ENCODE assay signal across 22 mouse cellular contexts in the genomic region with DNA sequence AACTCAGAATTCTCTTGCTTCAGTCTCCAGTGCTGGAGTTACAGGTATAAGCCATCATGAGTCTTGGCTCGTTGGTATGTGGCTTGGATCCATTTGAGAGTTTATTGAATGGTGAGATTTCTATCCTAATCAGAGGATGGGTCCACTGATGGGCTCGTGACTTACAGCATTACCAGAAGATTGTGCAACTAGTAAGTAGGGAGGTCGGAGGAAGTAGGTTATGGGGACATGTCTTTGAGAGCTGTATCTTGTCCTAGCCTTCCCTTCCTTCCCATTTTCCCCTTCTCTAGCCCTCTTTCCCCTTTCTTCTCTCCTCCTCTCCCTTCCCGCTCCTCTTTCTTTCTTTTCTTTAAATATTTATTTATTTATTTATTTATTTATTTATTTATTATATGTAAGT.
"Had no signal": no experiment of that assay in that cellular context is flagged by ENCODE, and none has a peak within 500 bp of the region (broad histone marks: within the 10 kb centered on the region; RNA-seq: fewer than 3 reads in every experiment).

No protein-coding gene starts in this region.

- H3K9ac ChIP-seq: heart, embryonic 12.5 days; hindbrain, embryonic 12.5 days; hindbrain, embryonic 14.5 days; intestine, embryonic 15.5 days; kidney, embryonic 15.5 days; limb, embryonic 12.5 days; liver, embryonic 13.5 days had no signal

- H3K4me1 ChIP-seq: hindbrain, embryonic 10.5 days; hindbrain, embryonic 12.5 days; kidney, embryonic 15.5 days; limb, embryonic 10.5 days; limb, embryonic 12.5 days; liver, embryonic 13.5 days had no signal

- ATAC-seq: forebrain, embryonic 16.5 days; hindbrain, embryonic 16.5 days; inflammation-experienced regulatory T-cells, adult 6 months; intestine, embryonic 15.5 days had no signal

- H3K4me2 ChIP-seq: heart, embryonic 12.5 days; hindbrain, embryonic 12.5 days; hindbrain, embryonic 14.5 days; intestine, embryonic 15.5 days; kidney, embryonic 15.5 days; limb, embryonic 12.5 days; liver, embryonic 11.5 days; liver, embryonic 13.5 days had no signal

- H3K27me3 ChIP-seq: heart, embryonic 12.5 days; hindbrain, embryonic 12.5 days; intestine, embryonic 15.5 days; kidney, embryonic 15.5 days; limb, embryonic 12.5 days had no signal

- H3K4me3 ChIP-seq: heart, adult 2 months; heart, embryonic 12.5 days; hindbrain, embryonic 10.5 days; hindbrain, embryonic 12.5 days; intestine, embryonic 15.5 days; kidney, embryonic 15.5 days; layer of hippocampus, adult 2 months; left cerebral cortex, adult 2 months; limb, embryonic 10.5 days; limb, embryonic 12.5 days; liver, embryonic 13.5 days had no signal

- DNase-seq: gastrocnemius, postnatal 25 days; heart, adult 11 months; heart, adult 2 months; heart, postnatal 10 days; heart, postnatal 4 days; kidney, adult 18-20 months; liver; liver, embryonic 13.5 days had no signal

- H3K36me3 ChIP-seq: heart, embryonic 12.5 days; hindbrain, embryonic 10.5 days; hindbrain, embryonic 12.5 days; intestine, embryonic 15.5 days; kidney, embryonic 15.5 days; limb, embryonic 10.5 days; limb, embryonic 12.5 days; liver, embryonic 13.5 days had no signal

- H3K9me3 ChIP-seq: heart, embryonic 12.5 days; hindbrain, embryonic 10.5 days; hindbrain, embryonic 12.5 days; intestine, embryonic 15.5 days; kidney, embryonic 15.5 days; limb, embryonic 10.5 days; limb, embryonic 12.5 days; liver, embryonic 13.5 days had no signal

- H3K27ac ChIP-seq: heart, adult 2 months; hindbrain, embryonic 10.5 days; hindbrain, embryonic 12.5 days; hindbrain, embryonic 14.5 days; intestine, embryonic 15.5 days; layer of hippocampus, adult 2 months; left cerebral cortex, adult 2 months; limb, embryonic 10.5 days; limb, embryonic 12.5 days; liver, embryonic 13.5 days had no signal
